Mouse (Mus musculus) macrophage (primary cell): ENCODE data around the gene Lipe. TPM values are rescaled to one million over a fixed set of nuclear protein-coding genes. Genes with fewer than 3 reads are reported as not detected.

ENCODE experiments used
- H3K27ac ChIP-seq: fragments of 350-480 bp; formaldehyde crosslinking; 2 replicates; pipeline ENCODE4 v1.9.0; 2021
- H3K36me3 ChIP-seq: fragments of 350-480 bp; formaldehyde crosslinking; 2 replicates; pipeline ENCODE4 v1.9.0; 2021; ENCODE audit errors: inconsistent target
- H3K4me3 ChIP-seq: fragments of 350-480 bp; formaldehyde crosslinking; 2 replicates; pipeline ENCODE4 v1.9.0; 2021; ENCODE audit errors: inconsistent target
- H3K79me2 ChIP-seq: fragments of 350-480 bp; formaldehyde crosslinking; 2 replicates; pipeline ENCODE4 v1.9.0; 2021; ENCODE audit errors: inconsistent target
- WGBS: methylation state at CpG from one replicate; pipeline ENCODE4 v1.1.7; 2026; ENCODE audit warnings: inconsistent platforms; ENCODE audit not compliant: missing documents; 5-methylcytosine and 5-hydroxymethylcytosine counted together
- polyA plus RNA-seq: library from polyadenylated mRNA; stranded (reverse); fragments of 250-400 nt; gene quantifications from 3 replicates; pipeline ENCODE4 v1.2.4, GENCODE M21; 2018; ENCODE audit warnings: inconsistent platforms

The Lipe gene
- polyA plus RNA-seq, 1 experiment from 2014 or later: 9.2 TPM

- H3K79me2 ChIP-seq: peaks cover 19% of the 10 kb centered on the region; the same call in 1 of the 2 replicates
- H3K36me3 ChIP-seq: peaks cover 55% of the 10 kb centered on the region
- H3K4me3 ChIP-seq: no peak overlapping the region
- H3K27ac ChIP-seq: no peak overlapping the region
- WGBS: 65% methylated on average over 12 of the region's 12 CpGs
Observed at GRCm38 (mm10) chr7:25385259-25385658, 13.3 kb downstream of the Lipe start.

GRCm38 (mm10) chr7:25384818-25385217 lies 13.7 kb downstream of the Lipe start:
- 20% methylated on average over 9 of the region's 9 CpGs for WGBS
- Histone ChIP-seq H3K4me3 (no peak overlapping the region), H3K36me3 (peaks cover 56% of the 10 kb centered on the region), H3K27ac (no peak overlapping the region), H3K79me2 (peaks cover 15% of the 10 kb centered on the region; the same call in 1 of the 2 replicates)

GRCm38 (mm10) chr7:25384318-25384717 lies 14.2 kb downstream of the Lipe start:
- H3K36me3 ChIP-seq: peaks cover 56% of the 10 kb centered on the region
- peaks cover 10% of the 10 kb centered on the region; the same call in 1 of the 2 replicates for H3K79me2 ChIP-seq
- WGBS: 91% methylated on average over 13 of the region's 13 CpGs
- H3K27ac ChIP-seq: no peak overlapping the region
- no peak overlapping the region for H3K4me3 ChIP-seq

- no peak overlapping the region for H3K4me3 ChIP-seq
- no peak overlapping the region for H3K27ac ChIP-seq
- H3K36me3 ChIP-seq: peaks cover 56% of the 10 kb centered on the region
- H3K79me2 ChIP-seq: peaks cover 6% of the 10 kb centered on the region; the same call in 1 of the 2 replicates
- WGBS: 91% methylated on average over 4 of the region's 4 CpGs
Observed at GRCm38 (mm10) chr7:25383891-25384290, 14.6 kb downstream of the Lipe start.

- Histone ChIP-seq H3K27ac (no peak overlapping the region), H3K36me3 (peaks cover 51% of the 10 kb centered on the region), H3K79me2 (peaks cover under 1% of the 10 kb centered on the region; the same call in 1 of the 2 replicates), H3K4me3 (no peak overlapping the region)
- whole genome bisulfite sequencing: 92% methylated on average over 7 of the region's 7 CpGs
Observed at GRCm38 (mm10) chr7:25383385-25383784, 15.1 kb downstream of the Lipe start.

- Histone ChIP-seq H3K4me3 (no peak overlapping the region), H3K27ac (no peak overlapping the region), H3K36me3 (peaks cover 44% of the 10 kb centered on the region), H3K79me2 (no peaks in the 10 kb centered on the region; the same call in 1 of the 2 replicates)
Observed at GRCm38 (mm10) chr7:25382541-25382940, 16.0 kb downstream of the Lipe start.

- 96% methylated on average over 3 of the region's 3 CpGs for WGBS
- H3K36me3 ChIP-seq: peaks cover 44% of the 10 kb centered on the region
- H3K4me3 ChIP-seq: no peak overlapping the region
- no peaks in the 10 kb centered on the region for H3K79me2 ChIP-seq
- no peak overlapping the region for H3K27ac ChIP-seq
Observed at GRCm38 (mm10) chr7:25381284-25381680, 17.2 kb downstream of the Lipe start.

GRCm38 (mm10) chr7:25380392-25381283 lies 17.9 kb downstream of the Lipe start:
- Histone ChIP-seq H3K27ac (no peak overlapping the region), H3K79me2 (no peaks in the 10 kb centered on the region), H3K4me3 (no peak overlapping the region), H3K36me3 (peaks cover 44% of the 10 kb centered on the region)
- 89% methylated on average over 18 of the region's 18 CpGs for WGBS

GRCm38 (mm10) chr7:25379551-25380351 lies 18.8 kb downstream of the Lipe start:
- 33% methylated on average over 38 of the region's 42 CpGs for WGBS
- H3K36me3 ChIP-seq: peaks cover 44% of the 10 kb centered on the region
- H3K27ac ChIP-seq: no peak overlapping the region
- no peak overlapping the region for H3K4me3 ChIP-seq
- H3K79me2 ChIP-seq: no peaks in the 10 kb centered on the region

GRCm38 (mm10) chr7:25378181-25379100 lies 20.1 kb downstream of the Lipe start:
- 85% methylated on average over 12 of the region's 13 CpGs for WGBS
- Histone ChIP-seq H3K79me2 (no peaks in the 10 kb centered on the region), H3K27ac (no peak overlapping the region), H3K36me3 (peaks cover 31% of the 10 kb centered on the region), H3K4me3 (no peak overlapping the region)

GRCm38 (mm10) chr7:25377100-25377700 lies 21.3 kb downstream of the Lipe start:
- Histone ChIP-seq H3K36me3 (peaks cover 20% of the 10 kb centered on the region), H3K4me3 (no peak overlapping the region), H3K79me2 (no peaks in the 10 kb centered on the region), H3K27ac (no peak overlapping the region)
- 77% methylated on average over 7 of the region's 8 CpGs for WGBS

- no peaks in the 10 kb centered on the region for H3K79me2 ChIP-seq
- no peak overlapping the region for H3K4me3 ChIP-seq
- no peak overlapping the region for H3K27ac ChIP-seq
- H3K36me3 ChIP-seq: peaks cover 14% of the 10 kb centered on the region
- 24% methylated on average over 17 of the region's 17 CpGs for WGBS
Observed at GRCm38 (mm10) chr7:25376556-25376955, 22.0 kb downstream of the Lipe start.

- Histone ChIP-seq H3K27ac (no peak overlapping the region), H3K36me3 (no peaks in the 10 kb centered on the region), H3K4me3 (no peak overlapping the region), H3K79me2 (no peaks in the 10 kb centered on the region)
- WGBS: 56% methylated on average over 5 of the region's 5 CpGs
Observed at GRCm38 (mm10) chr7:25372441-25372840, 26.1 kb downstream of the Lipe start.
